Mouse (Mus musculus): Measurements from ENCODE around the gene Cd300a. TPM values are rescaled to one million over a fixed set of nuclear protein-coding genes. Genes with fewer than 3 reads are reported as not detected.

The Cd300a gene
- total and polyA plus RNA-seq, 2 experiments from 2014 or later: 1.1 to 1.4 TPM

- H3K27me3 ChIP-seq (ENCODE audit: insufficient read depth, low read length): no peaks in the 10 kb centered on the region
- no peaks in the 10 kb centered on the region for H3K36me3 ChIP-seq (ENCODE audit: insufficient read depth, low read length)
- no peaks in the 10 kb centered on the region for H3K9me3 ChIP-seq (ENCODE audit: low read length)
- 85% methylated on average over 6 of the region's 6 CpGs for WGBS
- H3K4me1 ChIP-seq (ENCODE audit: insufficient read depth, low read length): no peaks in the 10 kb centered on the region
- ATAC-seq: no peak
- H3K4me3 ChIP-seq (ENCODE audit: low read length): no peak overlapping the region
- no peak overlapping the region for H3K27ac ChIP-seq
- TF ChIP-seq CTCF (IDR thresholded peaks at IDR 0.05; ENCODE audit: low read depth): no peak
- no peak overlapping the region for H3K4me2 ChIP-seq (ENCODE audit: low read depth, low read length)
- no peak overlapping the region for H3K9ac ChIP-seq (replicated peaks; ENCODE audit: low read length)
- DNase-seq (ENCODE audit: low spot score): no peak
Measured at GRCm38 (mm10) chr11:114917120-114917519, 27.3 kb downstream of the Cd300a start.

- no peak overlapping the region for H3K4me2 ChIP-seq (ENCODE audit: low read depth, low read length)
- H3K27ac ChIP-seq: no peak overlapping the region
- no peaks in the 10 kb centered on the region for H3K9me3 ChIP-seq (ENCODE audit: low read length)
- no peak overlapping the region for H3K9ac ChIP-seq (replicated peaks; ENCODE audit: low read length)
- ATAC-seq (no peak), DNase-seq (ENCODE audit: low spot score) (no peak)
- H3K4me1 ChIP-seq (ENCODE audit: insufficient read depth, low read length): no peaks in the 10 kb centered on the region
- H3K27me3 ChIP-seq (ENCODE audit: insufficient read depth, low read length): no peaks in the 10 kb centered on the region
- 67% methylated on average over 4 of the region's 4 CpGs for WGBS
- TF ChIP-seq CTCF (IDR thresholded peaks at IDR 0.05; ENCODE audit: low read depth): no peak
- no peak overlapping the region for H3K4me3 ChIP-seq (ENCODE audit: low read length)
- H3K36me3 ChIP-seq (ENCODE audit: insufficient read depth, low read length): no peaks in the 10 kb centered on the region
Measured at GRCm38 (mm10) chr11:114922439-114922838, 32.6 kb downstream of the Cd300a start.

DNA sequence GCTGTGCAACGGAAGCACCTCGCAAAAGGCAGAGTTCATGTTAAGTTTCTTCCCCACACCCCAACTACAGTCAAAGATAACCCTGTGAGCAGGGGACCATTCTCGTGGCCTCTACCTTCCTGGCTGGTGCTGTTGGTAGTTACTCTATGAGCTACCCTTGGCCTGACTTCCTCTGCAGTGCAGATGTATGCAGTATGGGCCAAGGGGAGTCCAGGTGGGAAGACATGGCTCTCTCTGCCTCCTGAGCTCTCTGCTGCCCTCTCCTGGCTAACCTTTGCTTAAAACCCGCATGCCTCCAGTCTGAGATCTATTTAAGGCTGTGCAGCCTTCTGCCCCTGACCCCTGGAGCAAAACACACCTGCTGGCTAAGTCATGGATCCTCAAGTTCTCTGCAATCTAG lies 34.1 kb downstream of the Cd300a start:
- H3K4me3 ChIP-seq (ENCODE audit: low read length): no peak overlapping the region
- no peak overlapping the region for H3K9ac ChIP-seq (replicated peaks; ENCODE audit: low read length)
- TF ChIP-seq CTCF (IDR thresholded peaks at IDR 0.05; ENCODE audit: low read depth): peak; percentile 41
- no peak overlapping the region for H3K4me2 ChIP-seq (ENCODE audit: low read depth, low read length)
- ATAC-seq (no peak), DNase-seq (ENCODE audit: low spot score) (no peak)
- no peaks in the 10 kb centered on the region for H3K27me3 ChIP-seq (ENCODE audit: insufficient read depth, low read length)
- 78% methylated on average over 4 of the region's 4 CpGs for WGBS
- no peaks in the 10 kb centered on the region for H3K4me1 ChIP-seq (ENCODE audit: insufficient read depth, low read length)
- H3K27ac ChIP-seq: no peak overlapping the region
- H3K9me3 ChIP-seq (ENCODE audit: low read length): no peaks in the 10 kb centered on the region
- H3K36me3 ChIP-seq (ENCODE audit: insufficient read depth, low read length): no peaks in the 10 kb centered on the region

DNA sequence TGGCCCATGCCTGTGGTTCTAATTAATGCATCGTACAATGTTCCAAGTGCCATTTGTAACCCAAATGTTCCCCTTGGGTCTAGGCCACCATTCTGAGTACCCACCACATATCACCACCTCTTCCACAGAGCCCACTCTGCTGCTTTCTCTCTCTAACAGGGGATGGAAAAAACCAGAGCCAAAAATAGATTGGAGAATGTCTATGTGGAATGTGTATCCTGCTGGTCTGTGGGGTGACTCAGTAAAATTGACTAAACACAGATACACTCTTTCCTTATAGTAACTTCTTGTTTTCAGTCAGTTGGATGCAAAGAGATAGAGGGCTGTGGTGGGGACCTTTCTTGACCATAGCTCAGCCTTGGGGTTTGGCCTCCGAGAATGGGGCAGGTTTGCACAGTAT lies 39.7 kb downstream of the Cd300a start:
- H3K9ac ChIP-seq (replicated peaks; ENCODE audit: low read length): no peak overlapping the region
- DNase-seq (ENCODE audit: low spot score) (no peak), ATAC-seq (no peak)
- H3K4me1 ChIP-seq (ENCODE audit: insufficient read depth, low read length): no peaks in the 10 kb centered on the region
- TF ChIP-seq CTCF (IDR thresholded peaks at IDR 0.05; ENCODE audit: low read depth): no peak
- WGBS: 91% methylated on average over 2 of the region's 2 CpGs
- H3K4me3 ChIP-seq (ENCODE audit: low read length): no peak overlapping the region
- no peaks in the 10 kb centered on the region for H3K27me3 ChIP-seq (ENCODE audit: insufficient read depth, low read length)
- H3K27ac ChIP-seq: no peak overlapping the region
- no peak overlapping the region for H3K4me2 ChIP-seq (ENCODE audit: low read depth, low read length)
- H3K9me3 ChIP-seq (ENCODE audit: low read length): no peaks in the 10 kb centered on the region
- no peaks in the 10 kb centered on the region for H3K36me3 ChIP-seq (ENCODE audit: insufficient read depth, low read length)

- no peak for TF ChIP-seq CTCF (IDR thresholded peaks at IDR 0.05; ENCODE audit: low read depth)
- no peak for DNase-seq (ENCODE audit: low spot score)
- Histone ChIP-seq H3K4me2 (ENCODE audit: low read depth, low read length) (no peak overlapping the region), H3K27ac (no peak overlapping the region), H3K27me3 (ENCODE audit: insufficient read depth, low read length) (no peaks in the 10 kb centered on the region), H3K4me3 (ENCODE audit: low read length) (no peak overlapping the region), H3K4me1 (ENCODE audit: insufficient read depth, low read length) (no peaks in the 10 kb centered on the region), H3K9me3 (ENCODE audit: low read length) (no peaks in the 10 kb centered on the region), H3K9ac (replicated peaks; ENCODE audit: low read length) (no peak overlapping the region), H3K36me3 (ENCODE audit: insufficient read depth, low read length) (no peaks in the 10 kb centered on the region)
- 70% methylated on average over 5 of the region's 5 CpGs for WGBS
- ATAC-seq: no peak
Measured at GRCm38 (mm10) chr11:114931041-114931440, 41.2 kb downstream of the Cd300a start.

DNA sequence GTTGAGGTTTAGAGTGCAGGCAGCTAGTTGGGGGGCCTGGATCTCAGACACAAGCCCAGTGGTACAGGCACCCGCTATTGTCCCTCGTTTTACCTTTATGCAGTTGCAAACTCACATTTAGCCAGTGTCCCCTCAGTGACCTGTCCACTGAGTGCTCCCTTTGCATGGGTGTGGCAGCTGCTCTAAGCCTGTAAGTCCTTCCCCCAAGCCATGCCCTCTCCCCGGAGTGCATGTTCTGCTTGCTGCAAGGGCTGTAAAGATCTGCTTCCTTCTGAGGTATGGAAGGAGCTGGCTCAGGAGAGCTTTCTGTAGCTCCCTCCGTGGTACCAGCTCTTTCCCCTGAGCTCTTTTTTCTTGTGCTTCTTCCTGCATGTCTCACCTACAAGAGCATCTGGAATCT lies 43.8 kb downstream of the Cd300a start:
- no peaks in the 10 kb centered on the region for H3K9me3 ChIP-seq (ENCODE audit: low read length)
- no peak overlapping the region for H3K9ac ChIP-seq (replicated peaks; ENCODE audit: low read length)
- no peaks in the 10 kb centered on the region for H3K36me3 ChIP-seq (ENCODE audit: insufficient read depth, low read length)
- ATAC-seq (no peak), DNase-seq (ENCODE audit: low spot score) (no peak)
- H3K4me2 ChIP-seq (ENCODE audit: low read depth, low read length): no peak overlapping the region
- H3K4me3 ChIP-seq (ENCODE audit: low read length): no peak overlapping the region
- TF ChIP-seq CTCF (IDR thresholded peaks at IDR 0.05; ENCODE audit: low read depth): no peak
- H3K4me1 ChIP-seq (ENCODE audit: insufficient read depth, low read length): no peaks in the 10 kb centered on the region
- no peaks in the 10 kb centered on the region for H3K27me3 ChIP-seq (ENCODE audit: insufficient read depth, low read length)
- no peak overlapping the region for H3K27ac ChIP-seq
- WGBS: 86% methylated on average over 4 of the region's 4 CpGs

- no peak within 1 kb of the TSS for H3K4me3 ChIP-seq (ENCODE audit: low read length)
- ATAC-seq: no peak
- no peak for DNase-seq (ENCODE audit: low spot score)
- no peak within 1 kb of the TSS for H3K27ac ChIP-seq
- H3K36me3 ChIP-seq (ENCODE audit: insufficient read depth, low read length): no peaks in the 10 kb centered on the region
- no peaks in the 10 kb centered on the region for H3K27me3 ChIP-seq (ENCODE audit: insufficient read depth, low read length)
- no peak within 1 kb of the TSS for H3K4me2 ChIP-seq (ENCODE audit: low read depth, low read length)
- no peaks in the 10 kb centered on the region for H3K9me3 ChIP-seq (ENCODE audit: low read length)
- WGBS: 60% methylated on average over 6 of the region's 6 CpGs
- no peak within 1 kb of the TSS for H3K9ac ChIP-seq (replicated peaks; ENCODE audit: low read length)
- TF ChIP-seq CTCF (IDR thresholded peaks at IDR 0.05; ENCODE audit: low read depth): no peak
- H3K4me1 ChIP-seq (ENCODE audit: insufficient read depth, low read length): no peaks in the 10 kb centered on the region
Measured at GRCm38 (mm10) chr11:114934144-114934543, 44.3 kb downstream of the Cd300a start, which contains the start of gene Cd300lb. Cd300lb (minus strand) TSS chr11:114934386.

Other genes starting within 250 kb of the Cd300a start
- 577 and 578 TPM in 2 replicates for gene Rpl38, start 221.5 kb upstream of the Cd300a start, total RNA-seq (2014; rRNA removed)
- gene Rpl38, start 221.5 kb upstream of the Cd300a start, polyA plus RNA-seq (2015; fragmentation: Nextera tagmentation; extraction: Ambion mirVana): 954 and 958 TPM in 2 replicates
- gene Ttyh2, start 214.6 kb upstream of the Cd300a start, total RNA-seq (2014; rRNA removed): 75.8 and 80.4 TPM in 2 replicates
- 38.6 and 40.3 TPM in 2 replicates for gene Ttyh2, start 214.6 kb upstream of the Cd300a start, polyA plus RNA-seq (2015; fragmentation: Nextera tagmentation; extraction: Ambion mirVana)
- gene Dnaic2, start 162.6 kb upstream of the Cd300a start, total RNA-seq (2014; rRNA removed): 5.1 and 5.8 TPM in 2 replicates
- 3.1 and 3.2 TPM in 2 replicates for gene Dnaic2, start 162.6 kb upstream of the Cd300a start, polyA plus RNA-seq (2015; fragmentation: Nextera tagmentation; extraction: Ambion mirVana)
- 7.4 and 13.5 TPM in 2 replicates for gene Kif19a, start 124.7 kb upstream of the Cd300a start, total RNA-seq (2014; rRNA removed)
- gene Kif19a, start 124.7 kb upstream of the Cd300a start, polyA plus RNA-seq (2015; fragmentation: Nextera tagmentation; extraction: Ambion mirVana): 0.99 and 1.6 TPM in 2 replicates
- gene Btbd17, start 94.1 kb upstream of the Cd300a start, total RNA-seq (2014; rRNA removed): 84.6 and 94.0 TPM in 2 replicates
- gene Btbd17, start 94.1 kb upstream of the Cd300a start, polyA plus RNA-seq (2015; fragmentation: Nextera tagmentation; extraction: Ambion mirVana): 30.4 and 31.1 TPM in 2 replicates
- gene Gpr142, start 91.1 kb upstream of the Cd300a start, total RNA-seq (2014; rRNA removed): 0.58 TPM in 1 of 2 replicates, not detected in the other
- gene Gpr142, start 91.1 kb upstream of the Cd300a start, polyA plus RNA-seq (2015; fragmentation: Nextera tagmentation; extraction: Ambion mirVana): not detected in 2 replicates
- 12.8 and 14.1 TPM in 2 replicates for gene Gprc5c, start 38.9 kb upstream of the Cd300a start, total RNA-seq (2014; rRNA removed)
- 7.5 and 7.8 TPM in 2 replicates for gene Gprc5c, start 38.9 kb upstream of the Cd300a start, polyA plus RNA-seq (2015; fragmentation: Nextera tagmentation; extraction: Ambion mirVana)
- 0.37 TPM in 1 of 2 replicates, not detected in the other for gene Cd300lb, start 44.3 kb downstream of the Cd300a start, total RNA-seq (2014; rRNA removed)
- 0.08 TPM in 1 of 2 replicates, not detected in the other for gene Cd300lb, start 44.3 kb downstream of the Cd300a start, polyA plus RNA-seq (2015; fragmentation: Nextera tagmentation; extraction: Ambion mirVana)
- gene Cd300c, start 79.1 kb downstream of the Cd300a start, total RNA-seq (2014; rRNA removed): not detected in 2 replicates
- gene Cd300c, start 79.1 kb downstream of the Cd300a start, polyA plus RNA-seq (2015; fragmentation: Nextera tagmentation; extraction: Ambion mirVana): not detected in 2 replicates
- 0.58 TPM in 1 of 2 replicates, not detected in the other for gene Cd300ld, start 99.9 kb downstream of the Cd300a start, total RNA-seq (2014; rRNA removed)
- gene Cd300ld, start 99.9 kb downstream of the Cd300a start, polyA plus RNA-seq (2015; fragmentation: Nextera tagmentation; extraction: Ambion mirVana): 0.15 TPM in 1 of 2 replicates, not detected in the other
- 0.61 and 2.1 TPM in 2 replicates for gene Cd300c2, start 111.8 kb downstream of the Cd300a start, total RNA-seq (2014; rRNA removed)
- gene Cd300c2, start 111.8 kb downstream of the Cd300a start, polyA plus RNA-seq (2015; fragmentation: Nextera tagmentation; extraction: Ambion mirVana): 2.5 and 3.0 TPM in 2 replicates
- gene Cd300ld2, start 126.2 kb downstream of the Cd300a start, total RNA-seq (2014; rRNA removed): not detected in 2 replicates
- not detected in 2 replicates for gene Cd300ld2, start 126.2 kb downstream of the Cd300a start, polyA plus RNA-seq (2015; fragmentation: Nextera tagmentation; extraction: Ambion mirVana)
- not detected in 2 replicates for gene Cd300ld4, start 137.0 kb downstream of the Cd300a start, total RNA-seq (2014; rRNA removed)
- gene Cd300ld4, start 137.0 kb downstream of the Cd300a start, polyA plus RNA-seq (2015; fragmentation: Nextera tagmentation; extraction: Ambion mirVana): not detected in 2 replicates
- not detected in 2 replicates for gene Cd300ld5, start 147.7 kb downstream of the Cd300a start, total RNA-seq (2014; rRNA removed)
- not detected in 2 replicates for gene Cd300ld5, start 147.7 kb downstream of the Cd300a start, polyA plus RNA-seq (2015; fragmentation: Nextera tagmentation; extraction: Ambion mirVana)
- gene Cd300ld3, start 158.4 kb downstream of the Cd300a start, total RNA-seq (2014; rRNA removed): not detected in 2 replicates
- gene Cd300ld3, start 158.4 kb downstream of the Cd300a start, polyA plus RNA-seq (2015; fragmentation: Nextera tagmentation; extraction: Ambion mirVana): not detected in 2 replicates
- not detected in 2 replicates for gene Cd300e, start 172.1 kb downstream of the Cd300a start, total RNA-seq (2014; rRNA removed)
- gene Cd300e, start 172.1 kb downstream of the Cd300a start, polyA plus RNA-seq (2015; fragmentation: Nextera tagmentation; extraction: Ambion mirVana): 0.09 and 0.14 TPM in 2 replicates
- 1.2 TPM in 2 replicates for gene Rab37, start 201.4 kb downstream of the Cd300a start, total RNA-seq (2014; rRNA removed)
- gene Rab37, start 201.4 kb downstream of the Cd300a start, polyA plus RNA-seq (2015; fragmentation: Nextera tagmentation; extraction: Ambion mirVana): 1.2 and 1.3 TPM in 2 replicates
- gene Cd300lf, start 244.0 kb downstream of the Cd300a start, total RNA-seq (2014; rRNA removed): not detected in 2 replicates
- 0.23 and 0.37 TPM in 2 replicates for gene Cd300lf, start 244.0 kb downstream of the Cd300a start, polyA plus RNA-seq (2015; fragmentation: Nextera tagmentation; extraction: Ambion mirVana)

Measured in hindbrain, postnatal 0 days (tissue).